Mouse (Mus musculus): ENCODE measurements at regions not wholly inside any gene's neighbourhood (a gene's known extent, or its start where the extent isn't known, plus 50 kb on each side); places are given as distances from the start of the nearest gene placed in this dataset. TPM values are rescaled to one million over a fixed set of nuclear protein-coding genes. Genes with fewer than 3 reads are reported as not detected.

- no peak for ATAC-seq (ENCODE audit: insufficient read depth)
- Histone ChIP-seq H3K27me3 (ENCODE audit: insufficient read depth, low read length) (no peaks in the 10 kb centered on the region), H3K4me3 (ENCODE audit: low read depth, low read length) (no peak overlapping the region), H3K36me3 (ENCODE audit: insufficient read depth) (no peaks in the 10 kb centered on the region), H3K9me3 (ENCODE audit: low read depth, low read length) (no peaks in the 10 kb centered on the region), H3K27ac (ENCODE audit: low read depth) (no peak overlapping the region), H3K4me1 (ENCODE audit: insufficient read depth) (no peaks in the 10 kb centered on the region), H3K9ac (no peak overlapping the region), H3K4me2 (no peak overlapping the region)
- no peak for TF ChIP-seq CTCF (IDR thresholded peaks at IDR 0.05; ENCODE audit: low read depth)
- WGBS: 70% methylated on average over 4 of the region's 4 CpGs
- DNase-seq: no peak
Observed at GRCm38 (mm10) chr10:12302396-12302795, 566.8 kb downstream of the Utrn start.

- H3K27me3 ChIP-seq (ENCODE audit: insufficient read depth, low read length): no peaks in the 10 kb centered on the region
Observed at GRCm38 (mm10) chr10:12320311-12320710, 548.9 kb downstream of the Utrn start.

More at GRCm38 (mm10) chr10:12320311-12320710, 548.9 kb downstream of the Utrn start:
- H3K27ac ChIP-seq (ENCODE audit: low read depth): no peak overlapping the region
- no peaks in the 10 kb centered on the region for H3K4me1 ChIP-seq (ENCODE audit: insufficient read depth)
- no peaks in the 10 kb centered on the region for H3K36me3 ChIP-seq (ENCODE audit: insufficient read depth)
- DNase-seq (no peak), ATAC-seq (ENCODE audit: insufficient read depth) (no peak)
- 55% methylated on average over 2 of the region's 2 CpGs for WGBS
- H3K9ac ChIP-seq: no peak overlapping the region
- no peak for TF ChIP-seq CTCF (IDR thresholded peaks at IDR 0.05; ENCODE audit: low read depth)
- H3K4me2 ChIP-seq: no peak overlapping the region
- no peak overlapping the region for H3K4me3 ChIP-seq (ENCODE audit: low read depth, low read length)
- no peaks in the 10 kb centered on the region for H3K9me3 ChIP-seq (ENCODE audit: low read depth, low read length)

Small RNA genes lying in the stretch of these regions (microRNA-seq; reads per million reads assigned to microRNA genes)
- gene Gm22194 (ENCODE audit: borderline number of aligned reads): not detected

Measured in lung, embryonic 14.5 days (tissue).